Mouse (Mus musculus) hindbrain, embryonic 13.5 days (tissue): ENCODE data around the gene Csf1. TPM values are rescaled to one million over a fixed set of nuclear protein-coding genes. Genes with fewer than 3 reads are reported as not detected.

Experiments
- polyA plus RNA-seq: library from polyadenylated mRNA; unstranded; fragments of >200 nt; fragmentation: Nextera tagmentation; extraction: Ambion mirVana; gene quantifications from 2 replicates; pipeline ENCODE4 v1.2.1, GENCODE M21; 2015

The Csf1 gene
- polyA plus RNA-seq, 1 experiment from 2014 or later = 6.5 TPM

Other genes with a start within 250 kb of the Csf1 start
- 10.0 and 10.6 TPM in 2 replicates for gene Slc6a17, start 242.5 kb downstream of the Csf1 start, polyA plus RNA-seq
- gene Ubl4b, start 205.4 kb downstream of the Csf1 start, polyA plus RNA-seq = not detected in 2 replicates
- gene Alx3, start 165.4 kb downstream of the Csf1 start, polyA plus RNA-seq = 0.31 and 0.62 TPM in 2 replicates
- gene Gm10961, start 129.1 kb downstream of the Csf1 start, polyA plus RNA-seq = not detected in 2 replicates
- gene Strip1, start 128.8 kb downstream of the Csf1 start, polyA plus RNA-seq = 143 and 145 TPM in 2 replicates
- 106 and 108 TPM in 2 replicates for gene Ahcyl1, start 63.9 kb downstream of the Csf1 start, polyA plus RNA-seq
- gene Eps8l3, start 116.8 kb upstream of the Csf1 start, polyA plus RNA-seq = not detected in 2 replicates
- gene Gstm5, start 135.4 kb upstream of the Csf1 start, polyA plus RNA-seq = 230 and 243 TPM in 2 replicates
- gene Gstm7, start 171.3 kb upstream of the Csf1 start, polyA plus RNA-seq = 82.5 and 85.8 TPM in 2 replicates
- 7.7 and 8.5 TPM in 2 replicates for gene Gstm6, start 183.3 kb upstream of the Csf1 start, polyA plus RNA-seq
- gene Gstm3, start 208.8 kb upstream of the Csf1 start, polyA plus RNA-seq = 0.17 TPM in 1 of 2 replicates, not detected in the other
- 10.0 and 10.9 TPM in 2 replicates for gene Gstm2, start 226.0 kb upstream of the Csf1 start, polyA plus RNA-seq